Mouse (Mus musculus): ENCODE results near the gene Wtip.

GRCm38 (mm10) chr7:34109190-34109589 is 23.9 kb downstream of the Wtip start:
- no peak for TF ChIP-seq EP300 (IDR thresholded peaks at IDR 0.05)
- no peak for TF ChIP-seq CTCF (IDR thresholded peaks at IDR 0.05)

All from lung, postnatal 0 days (tissue).